Mouse (Mus musculus): ENCODE measurements around the gene Eri3. TPM values are rescaled to one million over a fixed set of nuclear protein-coding genes. Genes with fewer than 3 reads are reported as not detected.

The Eri3 gene
- total and polyA plus RNA-seq, 3 experiments: 60.3 to 142 (median 69.1) TPM

GRCm38 (mm10) chr4:117658582-117659444 is 108.6 kb downstream of the Eri3 start:
- DNase-seq: peak; percentile 26

- DNase-seq: no peak
Measured at GRCm38 (mm10) chr4:117660001-117660400, 109.8 kb downstream of the Eri3 start.

GRCm38 (mm10) chr4:117664411-117665137 is 114.4 kb downstream of the Eri3 start:
- no peak for DNase-seq

- DNase-seq: no peak
Measured at GRCm38 (mm10) chr4:117665531-117665930, 115.4 kb downstream of the Eri3 start.

GRCm38 (mm10) chr4:117666054-117666453 is 115.9 kb downstream of the Eri3 start:
- DNase-seq: no peak

GRCm38 (mm10) chr4:117669874-117670273 is 119.7 kb downstream of the Eri3 start:
- no peak for DNase-seq

GRCm38 (mm10) chr4:117672042-117672441 is 121.9 kb downstream of the Eri3 start:
- no peak for DNase-seq

- no peak for DNase-seq
Measured at GRCm38 (mm10) chr4:117673901-117674300, 123.7 kb downstream of the Eri3 start.

- DNase-seq: peak; percentile 66
Measured at GRCm38 (mm10) chr4:117676903-117677302, 126.7 kb downstream of the Eri3 start.

- DNase-seq: no peak
Measured at GRCm38 (mm10) chr4:117680963-117681362, 130.8 kb downstream of the Eri3 start.

GRCm38 (mm10) chr4:117681931-117682461 is 131.8 kb downstream of the Eri3 start, which contains the start of gene Dmap1:
Gene Dmap1, minus strand, starts transcription at chr4:117682273.
- peak; percentile 84 for DNase-seq

- DNase-seq: no peak
Measured at GRCm38 (mm10) chr4:117682463-117682862, 132.3 kb downstream of the Eri3 start.

GRCm38 (mm10) chr4:117683048-117683768 is 133.0 kb downstream of the Eri3 start:
- DNase-seq: no peak

GRCm38 (mm10) chr4:117686354-117686753 is 136.2 kb downstream of the Eri3 start:
- DNase-seq: no peak

- DNase-seq: peak; percentile 33
Measured at GRCm38 (mm10) chr4:117705361-117705760, 155.2 kb downstream of the Eri3 start.

GRCm38 (mm10) chr4:117708780-117709550 is 158.8 kb downstream of the Eri3 start:
- no peak for DNase-seq

- DNase-seq: no peak
Measured at GRCm38 (mm10) chr4:117712314-117712713, 162.1 kb downstream of the Eri3 start.

- no peak for DNase-seq
Measured at GRCm38 (mm10) chr4:117713303-117714098, 163.3 kb downstream of the Eri3 start.
